Mouse (Mus musculus) forebrain, embryonic 15.5 days (tissue): ENCODE results near the gene Ssh2. TPM values are rescaled to one million over a fixed set of nuclear protein-coding genes. Genes with fewer than 3 reads are reported as not detected.
A peak's percentile ranks its signal among the peaks of the same experiment; 100 is the strongest.

Experiments
- ATAC-seq: fragments of 200-750 bp; cut with Nextera tagmentation; replicated peaks from 2 replicates; pipeline ENCODE4 v1.8.0; 2017; ENCODE audit warnings: mild to moderate bottlenecking, moderate TSS enrichment, moderate library complexity
- H3K27ac ChIP-seq: fragments of 300-500 bp; sonication (generic); replicated peaks from 2 replicates; pipeline ENCODE4 v1.5.1; 2015; ENCODE audit warnings: mild to moderate bottlenecking, inconsistent platforms
- H3K27me3 ChIP-seq: fragments of 300-500 bp; sonication (generic); 2 replicates; pipeline ENCODE4 v1.6.1; 2015; ENCODE audit warnings: inconsistent platforms
- H3K36me3 ChIP-seq: fragments of 300-500 bp; sonication (generic); 2 replicates; pipeline ENCODE4 v1.6.1; 2015; ENCODE audit warnings: mild to moderate bottlenecking, inconsistent platforms
- H3K4me1 ChIP-seq: fragments of 300-500 bp; sonication (generic); 2 replicates; pipeline ENCODE4 v1.6.1; 2015; ENCODE audit warnings: inconsistent platforms
- H3K4me2 ChIP-seq: fragments of 300-500 bp; sonication (generic); replicated peaks from 2 replicates; pipeline ENCODE4 v1.6.1; 2015; ENCODE audit warnings: mild to moderate bottlenecking, inconsistent platforms
- H3K4me3 ChIP-seq: fragments of 300-500 bp; sonication (generic); 2 replicates; pipeline ENCODE4 v1.5.1; 2015; ENCODE audit warnings: mild to moderate bottlenecking, inconsistent platforms
- H3K9ac ChIP-seq: fragments of 300-500 bp; sonication (generic); replicated peaks from 2 replicates; pipeline ENCODE4 v1.6.1; 2015; ENCODE audit warnings: mild to moderate bottlenecking, inconsistent platforms
- H3K9me3 ChIP-seq: fragments of 300-500 bp; sonication (generic); 2 replicates; pipeline ENCODE4 v1.6.1; 2016; ENCODE audit warnings: inconsistent platforms
- WGBS: fragments of 180-500 bp; shearing (Covaris S2); methylation state at CpG from one replicate; pipeline ENCODE4 v1.1.7; 2015; ENCODE audit warnings: mixed read lengths; 5-methylcytosine and 5-hydroxymethylcytosine counted together
- polyA plus RNA-seq: library from polyadenylated mRNA; unstranded; fragments of >200 nt; fragmentation: Nextera tagmentation; extraction: Ambion mirVana; gene quantifications from 2 replicates; pipeline ENCODE4 v1.2.1, GENCODE M21; 2015

The Ssh2 gene
- polyA plus RNA-seq, result 18.0 and 20.1 TPM in 2 replicates

DNA sequence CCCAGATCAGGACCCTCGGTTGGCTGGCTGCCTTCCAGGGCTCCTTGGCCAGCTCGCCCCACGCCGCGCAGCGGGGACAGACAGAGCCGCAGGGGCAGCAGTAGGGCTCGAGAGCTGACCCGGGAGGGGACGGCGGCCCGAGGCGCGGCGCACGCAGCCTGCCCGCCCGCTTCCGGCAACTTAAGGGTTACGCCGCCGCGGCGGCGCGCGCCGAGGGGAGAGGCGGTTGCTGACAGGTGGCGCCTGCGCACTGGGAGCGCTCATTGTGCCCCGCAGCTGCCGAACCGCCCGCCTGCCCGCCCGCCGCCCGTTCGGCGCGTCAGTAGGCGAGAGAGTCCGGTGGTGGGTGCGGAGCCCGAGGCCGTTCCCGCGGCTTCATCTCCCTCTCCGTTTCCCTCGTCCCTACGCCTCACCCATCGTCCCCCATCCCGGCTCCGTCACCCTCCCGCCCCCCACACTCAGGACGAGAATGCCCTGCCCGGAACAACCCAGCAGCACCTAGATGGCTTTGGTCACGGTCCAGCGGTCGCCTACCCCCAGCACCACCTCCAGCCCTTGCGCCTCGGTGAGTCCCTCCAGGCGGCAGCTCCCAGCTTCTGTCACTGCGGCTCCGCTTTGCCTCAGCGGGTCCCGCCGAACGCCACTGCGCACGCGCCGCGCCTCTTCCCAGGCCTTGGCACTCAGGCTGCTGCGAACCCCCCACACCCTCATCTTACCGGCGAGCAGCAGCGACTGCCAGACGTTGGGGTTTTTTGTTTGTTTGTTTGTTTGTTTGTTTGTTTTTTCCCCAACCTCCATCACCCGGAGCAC is at the start of gene Ssh2:
Ssh2 (plus strand) TSS at position 337 of the 810 bp plus-strand sequence.
- peak within 1 kb of the TSS; percentile 99 for H3K9ac ChIP-seq
- H3K4me1 ChIP-seq, result peaks cover 28% of the 10 kb centered on the region
- peak within 1 kb of the TSS; percentile 74 for H3K4me2 ChIP-seq
- under 1% methylated on average over 52 of the region's 82 CpGs for WGBS
- peak within 1 kb of the TSS; percentile 93 for H3K4me3 ChIP-seq
- H3K36me3 ChIP-seq, result no peaks in the 10 kb centered on the region
- H3K27ac ChIP-seq, result peak within 1 kb of the TSS; percentile 100
- no peaks in the 10 kb centered on the region for H3K27me3 ChIP-seq
- H3K9me3 ChIP-seq, result no peaks in the 10 kb centered on the region
- ATAC-seq, result peak; percentile 93

GRCm38 (mm10) chr11:77173731-77174130 is 42.4 kb upstream of the Ssh2 start:
- H3K4me3 ChIP-seq, result no peak overlapping the region
- ATAC-seq, result no peak
- H3K4me2 ChIP-seq, result no peak overlapping the region
- no peaks in the 10 kb centered on the region for H3K9me3 ChIP-seq
- H3K9ac ChIP-seq, result no peak overlapping the region
- no peak overlapping the region for H3K27ac ChIP-seq
- no peaks in the 10 kb centered on the region for H3K4me1 ChIP-seq
- no peaks in the 10 kb centered on the region for H3K36me3 ChIP-seq
- no peaks in the 10 kb centered on the region for H3K27me3 ChIP-seq
- WGBS, result 59% methylated on average over 4 of the region's 4 CpGs

DNA sequence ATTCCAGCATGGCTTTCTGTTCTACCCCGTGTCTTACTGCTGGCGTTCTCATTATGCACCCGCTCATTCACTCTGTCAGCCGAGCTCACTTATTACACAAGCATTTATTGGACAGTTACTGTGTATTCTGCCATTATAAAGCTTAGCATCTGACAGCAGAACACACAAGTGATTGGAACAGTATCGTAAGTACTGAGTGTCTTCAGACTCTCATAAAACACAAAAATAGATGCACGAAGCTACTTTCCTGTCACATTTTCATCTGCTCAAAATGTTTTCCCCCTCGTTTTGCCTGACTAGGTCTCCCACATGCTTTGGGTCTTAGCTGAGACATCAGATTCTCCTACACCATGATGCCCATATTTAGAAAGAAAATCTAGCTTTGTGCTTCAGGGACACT is 41.6 kb upstream of the Ssh2 start:
- Histone ChIP-seq H3K4me2 (no peak overlapping the region), H3K27ac (no peak overlapping the region), H3K27me3 (no peaks in the 10 kb centered on the region), H3K4me1 (no peaks in the 10 kb centered on the region), H3K4me3 (no peak overlapping the region), H3K9ac (no peak overlapping the region), H3K36me3 (no peaks in the 10 kb centered on the region), H3K9me3 (no peaks in the 10 kb centered on the region)
- WGBS, result 52% methylated on average over 7 of the region's 7 CpGs
- no peak for ATAC-seq

GRCm38 (mm10) chr11:77179771-77180170 is 36.3 kb upstream of the Ssh2 start:
- no peaks in the 10 kb centered on the region for H3K36me3 ChIP-seq
- no peak for ATAC-seq
- 86% methylated on average over 3 of the region's 3 CpGs for WGBS
- H3K4me1 ChIP-seq, result peaks cover 26% of the 10 kb centered on the region
- no peak overlapping the region for H3K4me2 ChIP-seq
- H3K4me3 ChIP-seq, result no peak overlapping the region
- no peaks in the 10 kb centered on the region for H3K27me3 ChIP-seq
- H3K27ac ChIP-seq, result no peak overlapping the region
- H3K9me3 ChIP-seq, result no peaks in the 10 kb centered on the region
- H3K9ac ChIP-seq, result no peak overlapping the region

DNA sequence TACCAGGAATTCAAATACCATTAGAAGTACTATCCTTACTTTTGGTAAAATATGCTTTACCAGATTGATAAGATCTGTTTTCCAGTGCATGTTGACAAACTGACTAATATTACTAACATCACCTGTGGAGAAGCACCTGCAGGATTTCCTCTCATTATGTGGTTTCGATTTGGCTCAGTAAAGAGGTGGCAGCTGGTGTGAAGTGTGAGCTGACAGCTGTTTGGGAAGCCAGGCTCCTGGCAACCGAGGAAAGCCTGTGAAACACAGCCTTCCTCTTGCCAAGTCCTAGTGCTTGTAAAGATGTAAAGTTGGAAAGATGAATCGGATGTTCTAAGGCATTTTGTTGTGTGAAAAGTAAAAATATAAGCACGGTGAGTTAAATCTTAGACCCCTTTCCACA is 35.2 kb upstream of the Ssh2 start:
- H3K27ac ChIP-seq, result 0 out of 2 replicates have a peak overlapping the region, but pooled peaks have one; percentile 2
- no peaks in the 10 kb centered on the region for H3K36me3 ChIP-seq
- no peak overlapping the region for H3K4me2 ChIP-seq
- no peak; the same call in 1 of the 2 replicates for ATAC-seq
- peaks cover 26% of the 10 kb centered on the region for H3K4me1 ChIP-seq
- H3K9ac ChIP-seq, result no peak overlapping the region
- H3K27me3 ChIP-seq, result no peaks in the 10 kb centered on the region
- no peaks in the 10 kb centered on the region for H3K9me3 ChIP-seq
- H3K4me3 ChIP-seq, result no peak overlapping the region
- WGBS, result 27% methylated on average over 4 of the region's 4 CpGs

DNA sequence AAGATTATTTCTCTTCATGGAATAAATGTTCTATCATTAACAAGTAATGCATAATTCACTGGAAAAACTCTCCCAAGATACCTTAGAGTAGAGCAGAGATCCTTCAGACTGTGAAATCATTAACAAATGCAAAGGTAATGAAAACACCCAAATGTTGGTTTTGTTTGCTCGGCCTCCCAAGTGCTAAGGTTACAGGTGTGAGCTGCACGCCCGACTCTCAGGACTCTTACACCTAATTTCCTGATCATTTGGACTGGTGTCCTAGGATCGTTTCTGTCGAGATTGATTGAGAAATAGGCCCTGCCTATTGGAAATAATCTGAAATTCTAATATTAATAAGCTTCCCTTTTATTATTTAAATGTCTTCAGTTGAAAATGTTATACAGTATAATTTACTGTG is 34.6 kb upstream of the Ssh2 start:
- Histone ChIP-seq H3K4me2 (no peak overlapping the region), H3K36me3 (no peaks in the 10 kb centered on the region), H3K27ac (no peak overlapping the region), H3K9ac (no peak overlapping the region), H3K9me3 (no peaks in the 10 kb centered on the region), H3K4me1 (peaks cover 26% of the 10 kb centered on the region), H3K4me3 (no peak overlapping the region), H3K27me3 (no peaks in the 10 kb centered on the region)
- WGBS, result 73% methylated on average over 5 of the region's 5 CpGs
- ATAC-seq, result no peak

DNA sequence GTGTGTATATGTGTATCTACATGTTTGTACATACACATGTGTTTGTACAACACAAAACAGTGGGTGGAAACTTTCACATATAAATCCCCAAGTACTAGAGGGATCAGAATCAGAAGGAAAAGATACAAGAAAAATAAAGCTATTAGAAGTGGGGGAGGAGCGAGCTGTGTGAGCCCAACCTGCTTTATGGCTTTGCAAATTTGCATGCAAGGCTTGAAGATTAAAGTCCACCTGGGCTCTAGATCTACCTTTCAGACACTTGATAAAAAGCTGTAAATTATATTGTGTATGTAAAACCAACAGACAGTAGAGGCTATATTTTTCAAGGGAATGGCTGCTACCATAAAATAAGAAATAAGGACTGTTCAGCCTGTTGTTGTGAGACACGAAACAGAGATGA is 34.0 kb upstream of the Ssh2 start:
- no peak overlapping the region for H3K4me2 ChIP-seq
- H3K4me1 ChIP-seq, result peaks cover 26% of the 10 kb centered on the region
- H3K27me3 ChIP-seq, result no peaks in the 10 kb centered on the region
- no peak overlapping the region for H3K9ac ChIP-seq
- no peaks in the 10 kb centered on the region for H3K9me3 ChIP-seq
- H3K27ac ChIP-seq, result no peak overlapping the region
- no peak overlapping the region for H3K4me3 ChIP-seq
- no peaks in the 10 kb centered on the region for H3K36me3 ChIP-seq
- WGBS, result 71% methylated on average over 2 of the region's 2 CpGs
- no peak for ATAC-seq

- ATAC-seq, result no peak
- Histone ChIP-seq H3K4me2 (no peak overlapping the region), H3K27ac (no peak overlapping the region), H3K4me1 (peaks cover 26% of the 10 kb centered on the region), H3K27me3 (no peaks in the 10 kb centered on the region), H3K4me3 (no peak overlapping the region), H3K36me3 (no peaks in the 10 kb centered on the region), H3K9ac (no peak overlapping the region), H3K9me3 (no peaks in the 10 kb centered on the region)
- 10% methylated on average over 2 of the region's 2 CpGs for WGBS
Measured at GRCm38 (mm10) chr11:77182616-77183015, 33.5 kb upstream of the Ssh2 start.

GRCm38 (mm10) chr11:77184926-77185325 is 31.2 kb upstream of the Ssh2 start:
- Histone ChIP-seq H3K4me1 (peaks cover 26% of the 10 kb centered on the region), H3K4me2 (no peak overlapping the region), H3K27ac (no peak overlapping the region), H3K9ac (no peak overlapping the region), H3K27me3 (no peaks in the 10 kb centered on the region), H3K36me3 (no peaks in the 10 kb centered on the region), H3K4me3 (no peak overlapping the region), H3K9me3 (no peaks in the 10 kb centered on the region)
- 54% methylated on average over 2 of the region's 2 CpGs for WGBS
- no peak for ATAC-seq

GRCm38 (mm10) chr11:77188868-77189267 is 27.2 kb upstream of the Ssh2 start, which contains the start of gene Efcab5:
TSS of gene Efcab5 (minus strand) at chr11:77188968.
- H3K27me3 ChIP-seq, result no peaks in the 10 kb centered on the region
- 86% methylated on average over 6 of the region's 6 CpGs for WGBS
- no peaks in the 10 kb centered on the region for H3K9me3 ChIP-seq
- no peak within 1 kb of the TSS for H3K9ac ChIP-seq
- no peaks in the 10 kb centered on the region for H3K36me3 ChIP-seq
- H3K27ac ChIP-seq, result no peak within 1 kb of the TSS
- H3K4me3 ChIP-seq, result no peak within 1 kb of the TSS
- ATAC-seq, result no peak
- H3K4me2 ChIP-seq, result no peak within 1 kb of the TSS
- H3K4me1 ChIP-seq, result peaks cover 6% of the 10 kb centered on the region

DNA sequence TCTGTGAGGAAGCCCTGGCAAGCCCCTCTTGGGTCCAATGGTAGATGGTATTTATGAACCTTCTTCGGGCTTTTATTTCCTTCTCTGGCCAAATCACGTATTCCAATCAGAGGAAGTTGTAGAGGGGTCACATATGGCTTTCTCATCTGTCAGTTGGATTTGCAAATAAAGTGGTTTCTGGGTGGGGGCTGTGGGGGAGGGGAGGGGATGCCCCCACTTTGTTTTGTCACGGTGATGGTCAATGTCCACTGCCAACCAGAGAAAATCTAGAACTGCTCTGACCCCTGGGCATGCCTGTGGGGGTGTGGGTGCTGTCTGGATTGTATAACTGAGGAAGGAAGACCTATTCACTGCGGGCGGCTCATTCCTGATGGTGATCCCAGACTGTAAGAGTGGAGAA is 22.7 kb upstream of the Ssh2 start:
- H3K27ac ChIP-seq, result no peak overlapping the region
- whole genome bisulfite sequencing, result 46% methylated on average over 5 of the region's 5 CpGs
- peaks cover 30% of the 10 kb centered on the region for H3K4me1 ChIP-seq
- ATAC-seq, result no peak
- H3K4me3 ChIP-seq, result no peak overlapping the region
- H3K9me3 ChIP-seq, result no peaks in the 10 kb centered on the region
- H3K9ac ChIP-seq, result no peak overlapping the region
- no peaks in the 10 kb centered on the region for H3K36me3 ChIP-seq
- H3K27me3 ChIP-seq, result no peaks in the 10 kb centered on the region
- no peak overlapping the region for H3K4me2 ChIP-seq

DNA sequence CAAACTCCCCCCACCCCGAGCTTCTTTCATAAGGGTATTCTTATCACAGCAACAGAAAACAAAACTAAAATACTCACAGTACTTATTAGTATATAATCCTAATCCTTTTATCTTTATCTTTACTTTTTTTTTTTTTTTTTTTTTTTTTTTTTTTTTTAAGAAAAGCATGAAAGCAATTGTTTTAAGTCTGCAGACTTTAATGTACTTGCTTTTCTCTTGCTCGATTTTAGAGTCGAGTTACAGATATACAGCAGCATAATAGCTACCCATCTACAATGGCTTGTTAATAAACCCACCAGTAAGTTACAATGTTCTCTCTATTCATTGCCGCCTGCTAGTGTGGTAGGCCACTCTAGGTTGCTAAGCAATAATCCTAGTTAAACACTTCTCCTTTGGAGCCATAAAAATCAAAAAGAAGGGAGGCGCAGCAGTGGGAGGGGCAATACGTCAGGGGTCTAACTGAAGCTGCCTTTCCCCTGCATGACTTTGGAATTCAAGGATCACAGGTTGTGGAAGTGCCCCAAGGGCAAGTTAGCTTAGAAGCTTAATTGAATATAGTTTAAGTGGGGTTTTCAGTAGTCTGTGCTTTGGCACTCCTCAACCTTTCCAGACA is 22.0 kb upstream of the Ssh2 start:
- Histone ChIP-seq H3K9ac (no peak overlapping the region), H3K9me3 (no peaks in the 10 kb centered on the region), H3K27me3 (no peaks in the 10 kb centered on the region), H3K4me3 (no peak overlapping the region), H3K27ac (no peak overlapping the region), H3K4me1 (peaks cover 30% of the 10 kb centered on the region), H3K4me2 (no peak overlapping the region), H3K36me3 (no peaks in the 10 kb centered on the region)
- 5% methylated on average over 6 of the region's 6 CpGs for WGBS
- no peak for ATAC-seq
